Mouse (Mus musculus) forebrain, embryonic 16.5 days (tissue): ENCODE data around the gene Mast4. TPM values are rescaled to one million over a fixed set of nuclear protein-coding genes. Genes with fewer than 3 reads are reported as not detected.
"Not testable (repeated sequence)": the region's sequence is repeated elsewhere in the genome, so short reads cannot be mapped to it uniquely, and the experiment has no call there.

ENCODE experiments used
- ATAC-seq: fragments of 200-750 bp; cut with Nextera tagmentation; 2 replicates; pipeline ENCODE4 v1.8.0; 2017; ENCODE audit warnings: mild to moderate bottlenecking, moderate library complexity
- H3K27ac ChIP-seq: fragments of 300-500 bp; sonication (generic); 2 replicates; pipeline ENCODE4 v1.5.1; 2014; ENCODE audit warnings: low read length, control low read depth
- H3K27me3 ChIP-seq: fragments of 300-500 bp; sonication (generic); replicated peaks from 2 replicates; pipeline ENCODE4 v1.6.1; 2014; ENCODE audit warnings: low read length; ENCODE audit not compliant: control insufficient read depth, insufficient read depth
- H3K36me3 ChIP-seq: fragments of 300-500 bp; sonication (generic); 2 replicates; pipeline ENCODE4 v1.6.1; 2014; ENCODE audit not compliant: control insufficient read depth, insufficient read depth
- H3K4me1 ChIP-seq: fragments of 300-500 bp; sonication (generic); replicated peaks from 2 replicates; pipeline ENCODE4 v1.6.1; 2014; ENCODE audit warnings: low read length; ENCODE audit not compliant: control insufficient read depth, insufficient read depth
- H3K4me2 ChIP-seq: fragments of 300-500 bp; sonication (generic); 2 replicates; pipeline ENCODE4 v1.6.1; 2014; ENCODE audit warnings: mild to moderate bottlenecking, low read length, control low read depth
- H3K4me3 ChIP-seq: fragments of 300-500 bp; sonication (generic); replicated peaks from 2 replicates; pipeline ENCODE4 v1.5.1; 2014; ENCODE audit warnings: mild to moderate bottlenecking, low read length, control low read depth
- H3K9ac ChIP-seq: fragments of 300-500 bp; sonication (generic); replicated peaks from 2 replicates; pipeline ENCODE4 v1.6.1; 2014; ENCODE audit warnings: low read depth, low read length, control low read depth
- H3K9me3 ChIP-seq: fragments of 300-500 bp; sonication (generic); 2 replicates; pipeline ENCODE4 v1.6.1; 2016; ENCODE audit warnings: low read length; ENCODE audit not compliant: control insufficient read depth
- WGBS: fragments of 180-500 bp; shearing (Covaris S2); extraction: QIAGEN DNeasy Blood & Tissue Kit; methylation state at CpG from one replicate; pipeline ENCODE4 v1.1.7; 2014; 5-methylcytosine and 5-hydroxymethylcytosine counted together
- polyA plus RNA-seq: library from polyadenylated mRNA; unstranded; fragments of >200 nt; fragmentation: Nextera tagmentation; extraction: Ambion mirVana; gene quantifications from 2 replicates; pipeline ENCODE4 v1.2.1, GENCODE M21; 2015

Mast4 gene
- 9.4 and 15.7 TPM in 2 replicates for polyA plus RNA-seq

DNA sequence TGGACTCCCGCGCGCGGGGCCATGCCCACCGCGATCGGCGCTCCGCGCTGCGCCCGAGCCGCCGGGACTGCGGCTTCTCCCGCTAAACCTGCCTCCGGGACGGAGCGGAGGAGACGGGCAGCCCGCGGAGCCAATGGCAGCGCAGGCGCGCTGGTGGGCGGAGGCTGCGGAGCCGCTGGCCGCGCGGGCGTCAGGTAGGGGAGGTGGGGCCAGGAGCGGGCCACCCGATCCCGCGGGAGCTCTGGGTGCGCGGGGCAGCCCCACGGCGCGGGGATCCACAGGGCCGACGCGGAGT, at the start of gene Mast4:
Mast4 (minus strand) TSS at position 106 of the 295 bp plus-strand sequence.
- Histone ChIP-seq H3K9me3 (no peaks in the 10 kb centered on the region), H3K36me3 (no peaks in the 10 kb centered on the region), H3K27ac (no peak within 1 kb of the TSS), H3K4me2 (peak within 1 kb of the TSS; percentile 98), H3K4me3 (peak within 1 kb of the TSS; percentile 64), H3K27me3 (peaks cover 24% of the 10 kb centered on the region), H3K9ac (peak within 1 kb of the TSS; percentile 63), H3K4me1 (peaks cover 17% of the 10 kb centered on the region)
- ATAC-seq, result peak; percentile 99
- under 1% methylated on average over 44 of the region's 44 CpGs for WGBS

DNA sequence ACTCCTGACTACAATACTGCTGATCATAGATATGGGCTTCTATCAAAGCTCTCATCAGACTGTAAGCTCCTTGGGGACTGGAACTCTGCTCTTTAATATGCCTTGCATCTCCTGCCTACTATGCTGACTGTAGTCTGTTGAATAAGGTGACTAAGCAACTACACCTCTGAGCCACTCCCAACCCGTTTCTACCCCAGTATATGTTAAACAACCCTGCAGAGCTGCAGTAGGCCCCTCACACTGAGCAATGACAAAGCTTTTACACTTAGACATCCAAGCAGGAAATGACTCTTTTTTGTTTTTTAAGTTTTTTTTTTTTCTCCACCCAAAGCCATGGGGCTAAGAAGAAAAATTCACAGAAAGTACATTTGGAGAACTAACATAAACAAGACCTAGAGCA, 40.2 kb upstream of the Mast4 start:
- H3K36me3 ChIP-seq, result no peaks in the 10 kb centered on the region
- no peak overlapping the region for H3K4me2 ChIP-seq
- 51% methylated on average over 1 of the region's 1 CpGs for WGBS
- no peak overlapping the region for H3K4me3 ChIP-seq
- no peaks in the 10 kb centered on the region for H3K27me3 ChIP-seq
- H3K27ac ChIP-seq, result no peak overlapping the region
- no peak overlapping the region for H3K9ac ChIP-seq
- H3K4me1 ChIP-seq, result no peaks in the 10 kb centered on the region
- ATAC-seq, result no peak
- no peaks in the 10 kb centered on the region for H3K9me3 ChIP-seq

DNA sequence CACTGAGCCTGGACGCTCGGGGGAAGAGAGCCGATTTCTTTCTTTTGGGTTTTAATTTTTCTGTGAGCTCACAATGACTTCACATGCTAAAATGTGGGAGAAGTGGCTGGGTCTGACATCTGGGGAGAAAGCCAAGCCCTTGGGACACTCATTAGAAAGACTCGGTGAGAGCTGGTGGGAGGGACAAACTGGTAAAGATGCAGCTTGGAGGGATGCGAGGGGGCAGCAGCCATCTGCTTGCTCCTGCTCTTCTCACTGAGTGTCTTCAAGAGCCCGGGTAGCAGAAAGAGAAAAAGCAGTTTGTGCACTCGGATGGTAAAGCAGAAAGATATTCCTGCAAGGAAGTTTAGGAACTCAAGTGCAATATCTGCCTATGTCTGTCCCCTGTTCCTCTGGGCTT, 34.9 kb upstream of the Mast4 start:
- H3K27ac ChIP-seq, result no peak overlapping the region
- no peaks in the 10 kb centered on the region for H3K36me3 ChIP-seq
- ATAC-seq, result no peak
- H3K4me3 ChIP-seq, result no peak overlapping the region
- H3K27me3 ChIP-seq, result no peaks in the 10 kb centered on the region
- no peaks in the 10 kb centered on the region for H3K4me1 ChIP-seq
- no peaks in the 10 kb centered on the region for H3K9me3 ChIP-seq
- no peak overlapping the region for H3K9ac ChIP-seq
- 80% methylated on average over 7 of the region's 7 CpGs for WGBS
- no peak overlapping the region for H3K4me2 ChIP-seq

DNA sequence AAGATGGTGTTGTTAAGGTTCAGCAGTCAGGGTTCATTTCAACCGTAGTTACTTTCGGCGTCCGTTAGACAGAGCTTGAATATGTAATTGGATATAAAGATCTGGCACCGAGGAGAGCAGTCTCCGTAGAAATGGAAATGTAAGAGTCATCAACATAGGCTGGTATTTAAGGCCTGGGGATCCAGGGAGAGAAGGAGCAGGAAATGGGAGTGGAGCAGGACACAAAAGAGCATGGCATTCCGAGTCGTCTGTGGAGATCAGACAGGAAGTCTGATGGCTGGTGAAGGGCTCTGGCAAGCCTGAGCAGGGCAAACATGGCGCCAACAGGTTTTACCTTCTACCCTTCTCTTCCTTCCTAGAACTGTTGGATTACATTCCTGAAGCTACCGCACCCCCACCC, 28.9 kb upstream of the Mast4 start:
- ATAC-seq, result no peak
- no peak overlapping the region for H3K27ac ChIP-seq

DNA sequence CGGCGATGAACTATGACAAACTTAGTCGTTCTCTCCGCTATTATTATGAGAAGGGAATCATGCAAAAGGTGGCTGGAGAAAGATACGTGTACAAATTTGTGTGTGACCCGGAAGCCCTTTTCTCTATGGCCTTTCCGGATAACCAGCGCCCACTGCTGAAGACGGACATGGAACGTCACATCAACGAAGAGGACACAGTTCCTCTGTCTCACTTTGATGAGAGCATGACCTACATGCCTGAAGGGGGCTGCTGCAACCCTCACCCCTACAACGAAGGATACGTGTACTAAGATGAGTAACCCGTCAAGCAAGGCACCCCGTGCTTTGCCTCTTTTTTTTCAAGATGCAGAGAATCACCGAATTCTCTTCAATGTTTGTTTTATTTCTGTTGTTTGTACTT, 23.1 kb upstream of the Mast4 start:
- H3K9me3 ChIP-seq, ATAC-seq, H3K27me3 ChIP-seq, H3K4me3 ChIP-seq, H3K9ac ChIP-seq, H3K27ac ChIP-seq, H3K4me2 ChIP-seq, H3K36me3 ChIP-seq, H3K4me1 ChIP-seq: not testable (repeated sequence)
- WGBS, result 96% methylated on average over 16 of the region's 16 CpGs

More for the DNA sequence above, 28.9 kb upstream of the Mast4 start:
- no peaks in the 10 kb centered on the region for H3K36me3 ChIP-seq
- no peaks in the 10 kb centered on the region for H3K9me3 ChIP-seq
- H3K9ac ChIP-seq, result no peak overlapping the region
- H3K4me1 ChIP-seq, result no peaks in the 10 kb centered on the region
- H3K4me2 ChIP-seq, result no peak overlapping the region
- no peak overlapping the region for H3K4me3 ChIP-seq
- H3K27me3 ChIP-seq, result no peaks in the 10 kb centered on the region
- 87% methylated on average over 10 of the region's 10 CpGs for WGBS

DNA sequence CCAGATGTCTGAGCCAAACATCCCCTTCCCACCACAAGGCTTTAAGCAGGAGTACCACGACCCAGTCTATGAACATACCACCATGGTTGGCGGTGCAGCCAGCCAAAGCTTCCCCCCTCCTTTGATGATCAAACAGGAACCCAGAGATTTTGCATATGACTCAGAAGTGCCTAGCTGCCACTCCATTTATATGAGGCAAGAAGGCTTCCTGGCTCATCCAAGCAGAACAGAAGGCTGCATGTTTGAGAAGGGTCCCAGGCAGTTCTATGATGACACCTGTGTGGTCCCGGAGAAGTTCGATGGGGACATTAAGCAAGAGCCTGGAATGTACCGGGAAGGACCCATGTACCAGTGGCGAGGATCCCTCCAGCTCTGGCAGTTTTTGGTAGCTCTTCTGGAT, 22.6 kb upstream of the Mast4 start:
- 96% methylated on average over 4 of the region's 6 CpGs for WGBS
- not testable (repeated sequence) for ATAC-seq

DNA sequence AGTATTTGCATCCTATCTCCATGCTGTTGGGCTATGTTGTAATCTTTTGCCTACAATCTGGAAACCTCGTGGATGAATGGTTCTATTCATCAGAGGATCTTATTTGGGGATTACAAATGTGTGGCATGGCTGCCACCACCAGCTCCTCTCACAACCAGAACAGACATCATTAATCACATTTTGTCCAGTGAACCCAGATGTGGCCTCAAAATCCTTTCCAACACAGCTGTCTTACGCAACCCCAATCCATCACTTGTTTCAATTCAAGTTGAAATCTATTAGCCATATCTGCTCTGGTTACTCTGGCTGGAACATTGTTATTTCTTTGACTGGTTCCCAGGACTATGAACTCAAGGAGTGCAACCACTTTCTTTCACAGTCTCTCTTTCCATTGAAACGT, 20.4 kb upstream of the Mast4 start:
- no peaks in the 10 kb centered on the region for H3K27me3 ChIP-seq

More for the DNA sequence above, 22.6 kb upstream of the Mast4 start:
- not testable (repeated sequence) for H3K27ac ChIP-seq, H3K4me1 ChIP-seq, H3K9me3 ChIP-seq, H3K36me3 ChIP-seq, H3K4me2 ChIP-seq, H3K9ac ChIP-seq, H3K4me3 ChIP-seq, H3K27me3 ChIP-seq

DNA sequence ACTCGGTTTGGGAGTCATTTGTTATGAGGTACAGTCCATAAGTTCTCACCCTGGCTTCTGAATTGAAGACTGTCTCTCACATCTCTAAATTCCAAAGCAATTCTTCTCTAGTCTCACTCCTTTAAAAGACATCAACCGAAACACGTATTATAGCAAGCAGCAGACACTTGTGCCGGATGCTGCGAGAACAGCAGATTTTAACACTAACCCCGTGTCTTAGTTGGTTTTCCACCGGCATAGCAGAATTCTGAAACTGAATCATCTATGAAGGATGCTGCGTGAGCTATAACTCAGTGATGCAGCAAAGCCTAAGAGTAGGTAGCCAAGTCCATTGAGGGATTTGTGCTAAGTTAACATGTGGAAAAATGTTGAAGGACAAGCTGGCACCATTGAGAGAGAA, 10.5 kb upstream of the Mast4 start:
- no peak overlapping the region for H3K4me3 ChIP-seq
- no peaks in the 10 kb centered on the region for H3K4me1 ChIP-seq
- WGBS, result 94% methylated on average over 8 of the region's 8 CpGs
- no peaks in the 10 kb centered on the region for H3K27me3 ChIP-seq
- H3K9ac ChIP-seq, result no peak overlapping the region
- H3K9me3 ChIP-seq, result no peaks in the 10 kb centered on the region
- H3K4me2 ChIP-seq, result no peak overlapping the region
- no peaks in the 10 kb centered on the region for H3K36me3 ChIP-seq
- no peak for ATAC-seq
- H3K27ac ChIP-seq, result no peak overlapping the region

More for the DNA sequence above, 20.4 kb upstream of the Mast4 start:
- no peaks in the 10 kb centered on the region for H3K36me3 ChIP-seq
- WGBS, result 60% methylated on average over 3 of the region's 3 CpGs
- no peak overlapping the region for H3K4me3 ChIP-seq
- H3K9ac ChIP-seq, result no peak overlapping the region
- no peaks in the 10 kb centered on the region for H3K4me1 ChIP-seq
- no peak overlapping the region for H3K27ac ChIP-seq
- ATAC-seq, result no peak
- H3K9me3 ChIP-seq, result no peaks in the 10 kb centered on the region
- no peak overlapping the region for H3K4me2 ChIP-seq

DNA sequence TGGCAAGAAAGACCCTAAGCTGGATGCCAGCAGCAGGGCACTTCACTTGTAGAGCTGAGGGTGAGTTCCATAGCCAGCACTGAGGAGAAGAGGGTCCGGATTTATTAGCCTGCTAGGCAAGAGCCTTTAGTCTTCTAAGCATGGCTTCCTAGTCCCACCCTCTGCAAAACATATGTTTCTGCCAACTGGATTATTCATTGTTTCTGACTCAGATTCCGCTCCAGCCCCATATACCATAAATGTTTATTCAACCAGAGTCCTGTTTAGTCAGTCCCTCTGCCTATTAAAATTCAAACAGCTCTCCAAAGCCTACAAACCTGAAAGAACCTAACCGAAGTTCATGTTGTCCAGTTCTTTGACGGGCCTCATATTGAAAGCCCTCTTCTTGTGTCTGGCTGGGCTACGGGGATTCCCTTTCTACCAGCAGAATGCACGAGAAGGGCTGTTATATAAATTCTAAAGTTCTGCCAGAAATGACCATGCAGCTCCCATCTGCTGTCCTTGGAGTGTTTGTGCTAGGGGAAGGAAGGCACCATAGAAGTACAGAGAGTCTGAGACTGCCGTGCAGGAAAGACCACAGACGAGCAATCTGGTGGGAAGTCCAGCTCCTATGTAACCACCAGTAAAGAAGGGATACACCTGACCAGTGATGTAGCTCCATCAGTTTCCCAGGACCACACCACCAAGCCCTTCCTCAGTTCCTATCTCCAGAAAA, 9.9 kb upstream of the Mast4 start:
- Histone ChIP-seq H3K4me3 (no peak overlapping the region), H3K4me2 (no peak overlapping the region), H3K27me3 (no peaks in the 10 kb centered on the region), H3K9me3 (no peaks in the 10 kb centered on the region), H3K27ac (no peak overlapping the region), H3K4me1 (no peaks in the 10 kb centered on the region), H3K36me3 (no peaks in the 10 kb centered on the region), H3K9ac (no peak overlapping the region)
- 84% methylated on average over 8 of the region's 8 CpGs for WGBS
- ATAC-seq, result no peak

DNA sequence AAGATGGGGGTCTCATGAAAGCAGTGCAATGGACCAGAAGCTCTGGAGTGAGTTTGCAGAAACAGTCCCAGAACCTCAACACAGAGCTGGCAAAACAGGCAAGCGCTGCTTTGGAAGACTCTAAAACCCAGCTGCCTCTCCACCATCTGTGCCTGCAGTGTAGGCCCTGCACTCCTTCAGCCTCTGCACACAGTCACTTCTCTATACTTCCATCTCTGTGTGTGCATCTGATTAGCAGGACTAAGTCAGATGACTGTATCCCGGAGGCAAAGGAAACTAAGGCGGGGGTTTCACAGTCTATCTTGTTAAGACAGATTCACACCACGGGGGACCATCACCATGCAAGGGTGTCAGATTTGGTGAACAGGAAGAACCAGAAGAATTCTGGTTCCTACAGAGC, 6.7 kb upstream of the Mast4 start:
- no peak for ATAC-seq
- 89% methylated on average over 4 of the region's 4 CpGs for WGBS
- H3K9ac ChIP-seq, result no peak overlapping the region
- H3K27me3 ChIP-seq, result no peaks in the 10 kb centered on the region
- H3K9me3 ChIP-seq, result no peaks in the 10 kb centered on the region
- H3K36me3 ChIP-seq, result no peaks in the 10 kb centered on the region
- H3K4me1 ChIP-seq, result no peaks in the 10 kb centered on the region
- no peak overlapping the region for H3K4me2 ChIP-seq
- no peak overlapping the region for H3K27ac ChIP-seq
- no peak overlapping the region for H3K4me3 ChIP-seq
